Mouse (Mus musculus): ENCODE data around the gene Nploc4. TPM values are rescaled to one million over a fixed set of nuclear protein-coding genes. Genes with fewer than 3 reads are reported as not detected.

The Nploc4 gene
- polyA plus RNA-seq, 1 experiment from 2014 or later, result 15.6 TPM

DNA sequence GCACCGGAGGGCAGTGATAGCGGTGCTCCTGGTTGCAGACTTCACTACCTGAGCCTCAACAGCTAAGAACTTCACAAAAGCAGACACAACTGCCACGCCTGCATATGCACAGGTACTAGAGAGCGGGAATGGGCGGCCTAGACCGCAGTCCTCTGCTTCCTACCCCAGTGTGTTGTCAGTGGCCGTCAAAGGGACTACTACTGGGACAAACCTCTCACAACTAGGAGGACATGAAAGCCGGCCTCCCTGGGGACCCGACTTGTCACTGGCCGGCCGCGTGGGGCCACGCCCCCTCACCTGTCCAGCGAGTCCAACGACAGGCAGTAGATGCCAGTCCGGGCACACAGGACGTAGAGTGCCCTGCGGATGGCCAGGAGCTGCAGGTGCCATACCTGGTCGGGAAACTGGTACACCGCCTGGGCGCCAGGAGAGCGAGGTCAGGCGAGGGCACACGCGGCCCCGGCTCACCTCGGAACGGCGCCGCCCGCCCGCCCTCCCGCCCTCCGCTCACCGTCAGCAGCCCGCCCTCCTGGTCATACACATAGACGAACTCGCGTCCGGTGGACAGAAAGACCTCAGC, 59.4 kb downstream of the Nploc4 start:
- Histone ChIP-seq H3K9ac (ENCODE audit: low read depth, low read length) (peak overlapping the region; percentile 48), H3K9me3 (ENCODE audit: control insufficient read depth) (no peaks in the 10 kb centered on the region), H3K27me3 (replicated peaks; ENCODE audit: control insufficient read depth, insufficient read depth, low read length) (no peaks in the 10 kb centered on the region), H3K4me3 (ENCODE audit: low read depth, low read length) (peak overlapping the region; percentile 71), H3K4me2 (replicated peaks; ENCODE audit: low read depth) (peak overlapping the region; percentile 95), H3K27ac (ENCODE audit: low read depth, low read length) (no peak overlapping the region), H3K4me1 (replicated peaks; ENCODE audit: control insufficient read depth, insufficient read depth, low read length) (0 out of 2 replicates have a peak, but pooled peaks cover 3% of the 10 kb centered on the region), H3K36me3 (ENCODE audit: control insufficient read depth, insufficient read depth) (peaks cover 72% of the 10 kb centered on the region)
- WGBS, result 1% methylated on average over 39 of the region's 40 CpGs
- TF ChIP-seq CTCF (IDR thresholded peaks at IDR 0.05; ENCODE audit: low read depth), result no peak
- ATAC-seq, result peak; percentile 51

DNA sequence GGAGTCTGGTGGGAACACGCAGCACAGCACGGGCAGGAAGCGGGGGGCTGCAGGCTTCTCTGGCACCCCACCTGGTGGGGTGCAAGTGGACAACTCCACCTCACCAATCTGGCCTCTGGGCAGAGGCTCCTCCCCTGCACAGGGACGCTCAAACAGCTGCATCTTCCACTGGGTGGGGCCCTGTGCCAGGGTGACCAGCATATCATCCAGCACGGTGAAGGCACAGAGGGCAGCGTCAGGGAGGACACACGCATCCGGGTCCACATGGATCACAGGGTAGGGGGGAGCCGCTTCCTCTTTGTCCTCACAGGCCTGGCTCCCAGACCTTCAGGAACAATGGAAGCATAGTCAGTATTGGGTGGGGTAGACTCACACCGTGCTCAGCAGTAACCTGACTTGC, 60.2 kb downstream of the Nploc4 start:
- TF ChIP-seq CTCF (IDR thresholded peaks at IDR 0.05; ENCODE audit: low read depth), result no peak
- H3K36me3 ChIP-seq (ENCODE audit: control insufficient read depth, insufficient read depth), result peaks cover 71% of the 10 kb centered on the region

DNA sequence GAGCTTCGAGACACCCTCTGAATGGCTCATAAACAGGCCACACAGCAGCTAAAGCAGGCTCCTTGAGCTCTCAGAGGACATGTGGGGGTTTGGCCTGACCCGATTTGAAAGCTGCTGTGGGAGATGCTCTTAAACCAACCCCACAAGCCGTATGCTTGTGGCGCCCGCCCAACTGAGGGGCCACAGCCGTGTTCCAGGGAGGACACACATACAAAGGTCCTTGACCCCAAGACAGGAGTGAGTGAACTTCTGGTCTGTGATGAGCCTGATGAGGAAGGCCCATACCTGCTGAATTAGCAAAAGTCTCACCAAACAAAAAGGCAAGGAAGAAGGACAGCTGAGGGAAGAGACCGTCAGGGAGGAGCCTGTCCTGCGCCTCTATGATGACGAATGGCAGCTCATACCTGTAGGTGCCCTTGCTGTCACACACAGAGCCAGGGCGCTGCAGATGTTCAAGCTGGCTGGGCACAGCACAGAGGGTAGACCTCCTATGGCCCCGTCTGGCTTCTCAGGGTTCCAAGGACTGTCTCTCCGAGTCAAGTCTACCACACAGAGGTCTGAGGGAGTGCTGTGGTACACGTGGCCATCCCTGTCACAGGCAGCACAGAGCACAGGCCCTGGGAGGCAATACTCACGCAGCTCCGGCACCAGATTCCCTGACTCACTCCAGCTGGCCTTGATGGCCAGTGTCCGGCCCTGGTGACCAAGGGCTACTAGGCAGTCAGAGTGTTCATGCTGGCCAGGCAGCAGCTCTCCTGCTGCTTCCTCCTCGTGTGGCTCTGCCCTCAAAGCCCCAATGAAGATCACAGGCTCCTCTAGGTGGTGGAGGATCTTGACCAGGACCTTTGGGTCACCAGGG, 61.0 kb downstream of the Nploc4 start:
- peaks cover 70% of the 10 kb centered on the region for H3K36me3 ChIP-seq (ENCODE audit: control insufficient read depth, insufficient read depth)
- 0 out of 2 replicates have a peak, but pooled peaks cover 3% of the 10 kb centered on the region for H3K4me1 ChIP-seq (replicated peaks; ENCODE audit: control insufficient read depth, insufficient read depth, low read length)
- no peak overlapping the region for H3K27ac ChIP-seq (ENCODE audit: low read depth, low read length)
- TF ChIP-seq CTCF (IDR thresholded peaks at IDR 0.05; ENCODE audit: low read depth), result no peak
- H3K9ac ChIP-seq (ENCODE audit: low read depth, low read length), result no peak overlapping the region
- no peaks in the 10 kb centered on the region for H3K27me3 ChIP-seq (replicated peaks; ENCODE audit: control insufficient read depth, insufficient read depth, low read length)
- no peak for ATAC-seq
- H3K9me3 ChIP-seq (ENCODE audit: control insufficient read depth), result no peaks in the 10 kb centered on the region
- no peak overlapping the region for H3K4me2 ChIP-seq (replicated peaks; ENCODE audit: low read depth)
- WGBS, result 92% methylated on average over 17 of the region's 17 CpGs
- no peak overlapping the region for H3K4me3 ChIP-seq (ENCODE audit: low read depth, low read length)

More for the DNA sequence above, 60.2 kb downstream of the Nploc4 start:
- H3K27me3 ChIP-seq (replicated peaks; ENCODE audit: control insufficient read depth, insufficient read depth, low read length), result no peaks in the 10 kb centered on the region
- H3K4me3 ChIP-seq (ENCODE audit: low read depth, low read length), result peak overlapping the region; percentile 71; the same call in 1 of the 2 replicates
- no peaks in the 10 kb centered on the region for H3K9me3 ChIP-seq (ENCODE audit: control insufficient read depth)
- H3K9ac ChIP-seq (ENCODE audit: low read depth, low read length), result no peak overlapping the region
- no peak overlapping the region for H3K27ac ChIP-seq (ENCODE audit: low read depth, low read length)
- H3K4me2 ChIP-seq (replicated peaks; ENCODE audit: low read depth), result peak overlapping the region; percentile 95
- H3K4me1 ChIP-seq (replicated peaks; ENCODE audit: control insufficient read depth, insufficient read depth, low read length), result 0 out of 2 replicates have a peak, but pooled peaks cover 3% of the 10 kb centered on the region
- ATAC-seq, result no peak
- 64% methylated on average over 10 of the region's 10 CpGs for WGBS

DNA sequence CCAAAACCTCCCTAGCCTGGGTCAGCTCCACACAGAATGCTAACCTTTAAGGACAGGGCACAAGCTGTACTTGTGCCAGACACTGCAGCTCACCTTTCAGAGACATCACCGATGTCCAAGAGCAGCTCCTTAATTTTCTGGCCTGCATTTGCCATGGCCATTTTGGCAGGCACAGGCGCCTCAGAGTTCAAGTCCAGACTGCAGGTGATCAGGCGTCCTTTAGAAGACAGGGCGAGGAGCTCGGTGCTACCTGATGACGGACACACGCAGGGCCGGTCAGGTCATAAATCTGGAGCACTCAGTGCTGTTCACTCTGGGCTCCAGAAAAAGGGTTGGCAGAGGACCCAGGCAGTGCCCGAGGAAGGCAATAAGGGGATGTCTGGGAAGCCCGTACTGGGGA, 62.2 kb downstream of the Nploc4 start:
- Histone ChIP-seq H3K27ac (ENCODE audit: low read depth, low read length) (no peak overlapping the region), H3K9ac (ENCODE audit: low read depth, low read length) (no peak overlapping the region), H3K4me2 (replicated peaks; ENCODE audit: low read depth) (no peak overlapping the region), H3K27me3 (replicated peaks; ENCODE audit: control insufficient read depth, insufficient read depth, low read length) (no peaks in the 10 kb centered on the region), H3K4me1 (replicated peaks; ENCODE audit: control insufficient read depth, insufficient read depth, low read length) (0 out of 2 replicates have a peak, but pooled peaks cover 3% of the 10 kb centered on the region), H3K4me3 (ENCODE audit: low read depth, low read length) (no peak overlapping the region), H3K36me3 (ENCODE audit: control insufficient read depth, insufficient read depth) (peaks cover 72% of the 10 kb centered on the region), H3K9me3 (ENCODE audit: control insufficient read depth) (no peaks in the 10 kb centered on the region)
- TF ChIP-seq CTCF (IDR thresholded peaks at IDR 0.05; ENCODE audit: low read depth), result no peak
- ATAC-seq, result no peak
- 92% methylated on average over 10 of the region's 10 CpGs for WGBS

DNA sequence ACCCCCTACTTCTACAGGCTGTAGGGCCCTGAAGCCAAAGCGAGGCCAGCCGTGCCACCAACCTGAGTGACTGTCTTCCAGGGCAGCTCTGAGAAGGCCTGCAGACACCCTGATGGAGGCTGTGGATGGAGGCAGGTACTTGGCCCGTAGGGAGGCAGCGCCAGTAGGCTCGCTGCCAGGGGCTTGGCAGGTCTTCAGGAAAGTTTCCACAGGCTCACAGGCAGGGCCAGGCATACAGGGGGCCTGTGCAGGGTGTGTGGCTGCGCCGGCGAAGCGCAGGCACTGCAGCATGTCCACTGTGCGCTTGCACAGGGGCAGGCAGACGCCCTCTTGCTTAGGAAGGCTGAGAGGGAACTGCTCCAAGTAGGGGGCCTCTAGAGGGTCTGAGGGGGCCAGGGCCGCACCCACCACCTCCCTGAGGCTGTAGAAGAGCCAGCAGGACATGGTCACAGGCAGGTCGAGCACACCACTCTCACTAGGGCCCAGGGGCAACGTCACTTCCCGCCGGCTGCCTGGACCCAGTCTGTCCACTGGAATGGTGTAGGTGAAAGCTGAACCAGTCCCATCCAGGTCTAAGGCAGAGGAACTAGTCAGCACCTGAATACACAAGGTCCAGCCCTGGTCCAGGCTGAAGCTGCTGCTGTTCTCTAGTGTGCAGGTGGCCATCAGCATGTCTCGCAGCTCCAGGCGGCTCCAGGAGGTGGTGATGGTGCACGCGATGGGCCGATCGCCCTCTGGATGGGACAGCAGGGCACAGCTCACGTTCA, 63.5 kb downstream of the Nploc4 start:
- H3K4me1 ChIP-seq (replicated peaks; ENCODE audit: control insufficient read depth, insufficient read depth, low read length), result 0 out of 2 replicates have a peak, but pooled peaks cover 2% of the 10 kb centered on the region
- peaks cover 66% of the 10 kb centered on the region for H3K36me3 ChIP-seq (ENCODE audit: control insufficient read depth, insufficient read depth)
- no peak overlapping the region for H3K4me2 ChIP-seq (replicated peaks; ENCODE audit: low read depth)
- H3K9ac ChIP-seq (ENCODE audit: low read depth, low read length), result no peak overlapping the region
- no peaks in the 10 kb centered on the region for H3K27me3 ChIP-seq (replicated peaks; ENCODE audit: control insufficient read depth, insufficient read depth, low read length)
- H3K4me3 ChIP-seq (ENCODE audit: low read depth, low read length), result no peak overlapping the region
- WGBS, result 86% methylated on average over 23 of the region's 23 CpGs
- no peaks in the 10 kb centered on the region for H3K9me3 ChIP-seq (ENCODE audit: control insufficient read depth)
- TF ChIP-seq CTCF (IDR thresholded peaks at IDR 0.05; ENCODE audit: low read depth), result no peak
- no peak overlapping the region for H3K27ac ChIP-seq (ENCODE audit: low read depth, low read length)
- ATAC-seq, result no peak

DNA sequence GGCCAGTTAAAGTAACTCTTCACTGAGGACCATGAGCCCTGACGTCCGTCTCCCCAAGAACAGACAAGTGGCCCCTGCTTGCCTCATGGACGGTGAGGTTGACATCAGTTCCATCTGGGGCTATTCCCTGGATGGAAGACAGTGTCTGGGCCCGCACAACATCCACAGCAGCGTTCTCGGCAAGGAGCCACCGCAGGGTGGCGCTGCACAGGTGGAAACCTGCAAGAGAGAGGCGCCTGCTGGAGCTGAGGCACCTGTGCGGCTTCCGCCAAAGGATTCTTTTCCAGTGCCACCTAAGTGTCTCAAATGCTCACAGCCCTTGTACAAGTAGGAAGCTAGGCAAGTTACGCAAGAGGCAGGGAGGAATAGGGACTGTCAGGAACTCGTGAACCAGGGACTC, 64.5 kb downstream of the Nploc4 start:
- ATAC-seq, result no peak
- no peak overlapping the region for H3K27ac ChIP-seq (ENCODE audit: low read depth, low read length)
- no peaks in the 10 kb centered on the region for H3K9me3 ChIP-seq (ENCODE audit: control insufficient read depth)
- no peak overlapping the region for H3K9ac ChIP-seq (ENCODE audit: low read depth, low read length)
- H3K4me1 ChIP-seq (replicated peaks; ENCODE audit: control insufficient read depth, insufficient read depth, low read length), result no peaks in the 10 kb centered on the region
- TF ChIP-seq CTCF (IDR thresholded peaks at IDR 0.05; ENCODE audit: low read depth), result peak; percentile 52
- no peaks in the 10 kb centered on the region for H3K27me3 ChIP-seq (replicated peaks; ENCODE audit: control insufficient read depth, insufficient read depth, low read length)
- H3K36me3 ChIP-seq (ENCODE audit: control insufficient read depth, insufficient read depth), result peaks cover 66% of the 10 kb centered on the region
- no peak overlapping the region for H3K4me3 ChIP-seq (ENCODE audit: low read depth, low read length)
- no peak overlapping the region for H3K4me2 ChIP-seq (replicated peaks; ENCODE audit: low read depth)
- 70% methylated on average over 13 of the region's 13 CpGs for WGBS

All from intestine, postnatal 0 days (tissue).